Mouse (Mus musculus): ENCODE data around the gene Helz. TPM values are rescaled to one million over a fixed set of nuclear protein-coding genes. Genes with fewer than 3 reads are reported as not detected.

Helz gene
- polyA plus RNA-seq, 1 experiment from 2014 or later: 22.9 TPM

- WGBS: 69% methylated on average over 9 of the region's 9 CpGs
- no peaks in the 10 kb centered on the region for H3K36me3 ChIP-seq
- no peak overlapping the region for H3K27ac ChIP-seq
- no peak overlapping the region for H3K9ac ChIP-seq
- H3K27me3 ChIP-seq: no peaks in the 10 kb centered on the region
- no peak overlapping the region for H3K4me2 ChIP-seq
- no peaks in the 10 kb centered on the region for H3K9me3 ChIP-seq (replicated peaks)
- ATAC-seq (replicated peaks; ENCODE audit: low FRiP score): no peak
- no peak overlapping the region for H3K4me3 ChIP-seq (replicated peaks)
- H3K4me1 ChIP-seq: peaks cover 9% of the 10 kb centered on the region
Measured at GRCm38 (mm10) chr11:107720264-107721021, 172.7 kb downstream of the Helz start.

- no peak overlapping the region for H3K9ac ChIP-seq
- no peak overlapping the region for H3K27ac ChIP-seq
- H3K27me3 ChIP-seq: no peaks in the 10 kb centered on the region
- H3K4me1 ChIP-seq: peaks cover 7% of the 10 kb centered on the region
- no peak for ATAC-seq (replicated peaks; ENCODE audit: low FRiP score)
- no peak overlapping the region for H3K4me3 ChIP-seq (replicated peaks)
- H3K9me3 ChIP-seq (replicated peaks): no peaks in the 10 kb centered on the region
- H3K4me2 ChIP-seq: no peak overlapping the region
- no peaks in the 10 kb centered on the region for H3K36me3 ChIP-seq
- WGBS: 72% methylated on average over 7 of the region's 7 CpGs
Measured at GRCm38 (mm10) chr11:107721057-107721456, 173.3 kb downstream of the Helz start.

- 84% methylated on average over 8 of the region's 8 CpGs for WGBS
- H3K4me2 ChIP-seq: no peak overlapping the region
- peaks cover 4% of the 10 kb centered on the region; the same call in 1 of the 2 replicates for H3K4me1 ChIP-seq
- H3K9ac ChIP-seq: no peak overlapping the region
- H3K27me3 ChIP-seq: no peaks in the 10 kb centered on the region
- no peaks in the 10 kb centered on the region for H3K36me3 ChIP-seq
- no peak overlapping the region for H3K27ac ChIP-seq
- H3K9me3 ChIP-seq (replicated peaks): no peaks in the 10 kb centered on the region
- no peak overlapping the region for H3K4me3 ChIP-seq (replicated peaks)
- ATAC-seq (replicated peaks; ENCODE audit: low FRiP score): no peak
Measured at GRCm38 (mm10) chr11:107724603-107725002, 176.9 kb downstream of the Helz start.

GRCm38 (mm10) chr11:107728073-107728863, 180.5 kb downstream of the Helz start:
- Histone ChIP-seq H3K9ac (no peak overlapping the region), H3K36me3 (no peaks in the 10 kb centered on the region), H3K4me2 (no peak overlapping the region), H3K27me3 (no peaks in the 10 kb centered on the region), H3K4me1 (peaks cover 4% of the 10 kb centered on the region; the same call in 1 of the 2 replicates), H3K9me3 (replicated peaks) (no peaks in the 10 kb centered on the region), H3K4me3 (replicated peaks) (no peak overlapping the region), H3K27ac (no peak overlapping the region)
- WGBS: 75% methylated on average over 13 of the region's 13 CpGs
- ATAC-seq (replicated peaks; ENCODE audit: low FRiP score): no peak

- WGBS: 83% methylated on average over 7 of the region's 7 CpGs
- H3K9me3 ChIP-seq (replicated peaks): no peaks in the 10 kb centered on the region
- no peak overlapping the region for H3K4me2 ChIP-seq
Measured at GRCm38 (mm10) chr11:107729141-107729540, 181.4 kb downstream of the Helz start.

GRCm38 (mm10) chr11:107730940-107731339, 183.2 kb downstream of the Helz start:
- Histone ChIP-seq H3K9ac (no peak overlapping the region), H3K27me3 (no peaks in the 10 kb centered on the region), H3K4me1 (peaks cover 4% of the 10 kb centered on the region; the same call in 1 of the 2 replicates), H3K4me2 (no peak overlapping the region), H3K9me3 (replicated peaks) (no peaks in the 10 kb centered on the region), H3K36me3 (peaks cover 11% of the 10 kb centered on the region; the same call in 1 of the 2 replicates), H3K27ac (no peak overlapping the region), H3K4me3 (replicated peaks) (no peak overlapping the region)
- WGBS: 71% methylated on average over 4 of the region's 4 CpGs
- ATAC-seq (replicated peaks; ENCODE audit: low FRiP score): no peak

More at GRCm38 (mm10) chr11:107729141-107729540, 181.4 kb downstream of the Helz start:
- Histone ChIP-seq H3K4me1 (peaks cover 4% of the 10 kb centered on the region; the same call in 1 of the 2 replicates), H3K27ac (no peak overlapping the region), H3K27me3 (no peaks in the 10 kb centered on the region), H3K9ac (no peak overlapping the region), H3K4me3 (replicated peaks) (no peak overlapping the region), H3K36me3 (0 out of 2 replicates have a peak, but pooled peaks cover under 1% of the 10 kb centered on the region)
- ATAC-seq (replicated peaks; ENCODE audit: low FRiP score): no peak

- ATAC-seq (replicated peaks; ENCODE audit: low FRiP score): no peak
- Histone ChIP-seq H3K27ac (no peak overlapping the region), H3K9me3 (replicated peaks) (no peaks in the 10 kb centered on the region), H3K4me1 (peaks cover 4% of the 10 kb centered on the region; the same call in 1 of the 2 replicates), H3K4me3 (replicated peaks) (no peak overlapping the region), H3K9ac (no peak overlapping the region), H3K4me2 (no peak overlapping the region), H3K27me3 (no peaks in the 10 kb centered on the region), H3K36me3 (peaks cover 11% of the 10 kb centered on the region; the same call in 1 of the 2 replicates)
- WGBS: 70% methylated on average over 5 of the region's 5 CpGs
Measured at GRCm38 (mm10) chr11:107731498-107731897, 183.8 kb downstream of the Helz start.

- Histone ChIP-seq H3K4me3 (replicated peaks) (no peak overlapping the region), H3K9ac (no peak overlapping the region), H3K36me3 (peaks cover 11% of the 10 kb centered on the region; the same call in 1 of the 2 replicates), H3K9me3 (replicated peaks) (no peaks in the 10 kb centered on the region), H3K27ac (no peak overlapping the region), H3K27me3 (no peaks in the 10 kb centered on the region), H3K4me2 (no peak overlapping the region), H3K4me1 (peaks cover 9% of the 10 kb centered on the region)
- WGBS: 70% methylated on average over 7 of the region's 7 CpGs
- no peak for ATAC-seq (replicated peaks; ENCODE audit: low FRiP score)
Measured at GRCm38 (mm10) chr11:107734133-107734532, 186.4 kb downstream of the Helz start.

- 79% methylated on average over 6 of the region's 6 CpGs for WGBS
- Histone ChIP-seq H3K4me2 (no peak overlapping the region), H3K36me3 (peaks cover 11% of the 10 kb centered on the region; the same call in 1 of the 2 replicates), H3K9ac (no peak overlapping the region), H3K27ac (no peak overlapping the region), H3K9me3 (replicated peaks) (no peaks in the 10 kb centered on the region), H3K4me1 (peaks cover 10% of the 10 kb centered on the region), H3K4me3 (replicated peaks) (no peak overlapping the region), H3K27me3 (no peaks in the 10 kb centered on the region)
- ATAC-seq (replicated peaks; ENCODE audit: low FRiP score): no peak
Measured at GRCm38 (mm10) chr11:107737886-107738285, 190.2 kb downstream of the Helz start.

GRCm38 (mm10) chr11:107738418-107739099, 190.8 kb downstream of the Helz start:
- WGBS: 68% methylated on average over 20 of the region's 20 CpGs
- Histone ChIP-seq H3K4me3 (replicated peaks) (no peak overlapping the region), H3K4me1 (peaks cover 14% of the 10 kb centered on the region), H3K27ac (0 out of 2 replicates have a peak overlapping the region, but pooled peaks have one; percentile 18), H3K9me3 (replicated peaks) (no peaks in the 10 kb centered on the region), H3K4me2 (no peak overlapping the region), H3K27me3 (no peaks in the 10 kb centered on the region), H3K36me3 (peaks cover 11% of the 10 kb centered on the region; the same call in 1 of the 2 replicates), H3K9ac (no peak overlapping the region)
- peak; percentile 61; the same call in 1 of the 2 replicates for ATAC-seq (replicated peaks; ENCODE audit: low FRiP score)

GRCm38 (mm10) chr11:107743100-107743499, 195.4 kb downstream of the Helz start:
- H3K4me2 ChIP-seq: no peak overlapping the region
- WGBS: 41% methylated on average over 3 of the region's 3 CpGs
- H3K27me3 ChIP-seq: no peaks in the 10 kb centered on the region
- H3K36me3 ChIP-seq: no peaks in the 10 kb centered on the region
- no peak overlapping the region for H3K4me3 ChIP-seq (replicated peaks)
- ATAC-seq (replicated peaks; ENCODE audit: low FRiP score): peak; percentile 71
- no peaks in the 10 kb centered on the region for H3K9me3 ChIP-seq (replicated peaks)
- no peak overlapping the region for H3K9ac ChIP-seq
- peaks cover 14% of the 10 kb centered on the region for H3K4me1 ChIP-seq
- no peak overlapping the region for H3K27ac ChIP-seq

All from kidney, embryonic 15.5 days (tissue).